Mouse (Mus musculus): ENCODE data around the gene Cpne9.

Cpne9 gene

DNA sequence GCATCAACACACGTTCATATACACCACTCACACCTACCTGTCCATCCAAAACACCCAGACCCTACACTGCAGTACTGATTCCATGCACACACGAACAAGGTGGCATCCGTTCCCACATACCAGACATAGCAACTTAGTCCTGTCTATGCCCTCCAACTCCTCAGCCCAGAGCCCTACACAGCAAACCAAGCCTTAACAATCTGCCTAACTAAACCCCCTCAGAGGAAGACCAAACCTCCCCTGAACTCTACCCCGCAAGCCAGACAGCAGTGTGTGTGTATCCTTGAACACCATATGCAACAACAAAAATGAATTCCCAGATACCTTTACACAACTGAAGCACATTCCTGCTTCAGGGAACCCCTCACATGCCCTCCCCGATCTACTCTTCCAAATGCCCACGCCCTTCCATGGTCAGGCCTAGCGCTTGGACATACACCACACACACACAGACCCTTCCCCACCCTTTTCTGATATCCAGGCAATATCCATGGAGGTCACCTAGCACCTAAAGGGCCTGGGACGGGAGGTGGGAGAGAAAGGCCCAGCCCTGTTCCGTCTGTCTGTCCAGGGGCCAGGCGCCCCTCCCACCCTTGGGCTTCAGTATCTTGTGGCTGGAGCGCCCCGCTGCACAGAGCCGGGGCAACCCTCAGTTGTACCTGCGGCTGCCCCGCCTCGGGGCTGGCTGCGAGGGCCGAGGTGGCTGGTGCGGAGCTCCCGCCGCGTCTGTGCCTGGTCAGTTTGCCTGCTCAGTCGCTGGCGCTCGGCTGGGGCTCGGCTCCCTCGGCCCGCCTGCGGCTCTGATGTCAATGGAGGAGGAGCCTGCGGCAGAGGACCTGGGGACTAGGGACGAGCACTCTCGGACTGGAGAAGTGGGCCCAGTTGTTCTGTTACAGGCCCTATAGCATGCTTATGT, 61.3 kb downstream of the Cpne9 start, which contains the start of gene Camk1:
Gene Camk1, minus strand, starts transcription at position 808 of the 916 bp plus-strand sequence.
- DNase-seq: peak in 1 of 2 experiments; percentile 28

DNA sequence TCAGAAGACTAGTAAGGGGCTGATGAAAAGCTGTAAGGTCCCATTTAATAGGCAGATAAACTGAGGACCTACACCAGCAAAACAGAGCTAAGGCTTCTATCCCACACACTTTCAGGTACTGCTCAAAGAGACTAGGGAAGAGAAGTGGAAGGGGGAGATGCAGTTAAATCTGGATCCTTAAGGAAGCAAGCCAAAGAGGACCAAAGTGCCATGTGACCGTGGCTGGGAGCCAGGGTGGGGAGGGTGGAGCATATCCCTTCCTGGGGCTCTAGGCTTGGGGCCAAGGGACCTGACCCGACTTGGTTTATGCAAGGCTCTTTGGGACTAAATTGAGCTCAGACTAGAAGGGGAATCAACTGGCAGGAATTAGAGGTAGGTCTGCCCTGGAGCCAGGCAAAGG, 62.2 kb downstream of the Cpne9 start:
- DNase-seq: no peak

DNA sequence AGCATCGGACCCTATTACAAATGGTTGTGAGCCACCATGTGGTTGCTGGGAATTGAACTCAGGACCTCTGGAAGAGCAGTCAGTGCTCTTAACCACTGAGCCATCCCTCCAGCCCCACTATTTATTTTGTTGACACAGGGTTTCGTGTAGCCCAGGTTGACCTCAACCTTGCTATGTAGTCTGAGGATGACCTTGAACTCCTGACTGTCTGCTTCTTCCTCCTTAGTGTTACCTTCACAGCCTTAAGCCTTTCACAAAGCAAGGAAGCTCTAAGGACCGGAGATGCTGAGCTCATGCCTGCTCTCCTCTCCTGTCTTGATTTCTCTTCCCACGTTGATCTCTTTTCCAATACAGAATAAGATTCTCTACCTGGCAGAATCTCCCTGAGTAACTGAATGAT, 64.8 kb downstream of the Cpne9 start:
- DNase-seq: no peak

DNA sequence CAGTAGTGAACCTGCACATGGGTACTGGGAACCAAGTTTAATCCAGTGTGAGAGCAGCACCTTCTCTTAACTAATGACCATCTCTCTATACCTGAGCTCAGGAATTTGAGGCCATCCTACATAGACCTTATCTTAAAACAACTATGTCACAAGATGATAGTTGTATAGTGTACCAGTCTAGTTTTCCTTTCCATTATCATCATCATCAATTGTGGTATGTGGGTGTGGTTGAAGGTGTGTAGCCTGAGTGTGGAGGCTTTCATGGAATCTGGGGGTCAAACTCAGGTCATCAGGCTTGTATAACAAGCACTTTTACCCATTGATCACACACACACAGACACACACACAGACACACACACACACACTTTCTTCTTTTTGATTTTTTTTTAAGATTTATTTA, 68.4 kb downstream of the Cpne9 start:
- DNase-seq: no peak

DNA sequence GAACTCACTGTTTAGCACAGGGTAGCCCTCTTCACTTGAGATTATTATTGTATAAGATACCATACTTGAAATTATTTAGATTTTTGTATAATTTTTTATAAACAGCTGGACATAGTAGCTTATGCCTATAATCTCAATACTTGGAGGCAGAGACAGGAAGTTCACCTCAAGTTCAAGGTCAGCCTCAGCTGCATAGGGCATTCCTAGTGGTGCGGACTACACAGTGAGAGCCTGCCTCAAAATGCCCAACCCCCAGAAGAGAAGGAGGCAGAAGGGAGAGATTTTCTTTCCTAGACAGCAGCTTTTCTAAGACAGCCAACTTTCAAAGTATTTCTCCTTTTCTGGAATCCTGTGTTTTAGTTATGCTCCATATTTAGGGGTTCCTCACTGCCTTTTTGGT, 69.1 kb downstream of the Cpne9 start:
- DNase-seq: no peak

DNA sequence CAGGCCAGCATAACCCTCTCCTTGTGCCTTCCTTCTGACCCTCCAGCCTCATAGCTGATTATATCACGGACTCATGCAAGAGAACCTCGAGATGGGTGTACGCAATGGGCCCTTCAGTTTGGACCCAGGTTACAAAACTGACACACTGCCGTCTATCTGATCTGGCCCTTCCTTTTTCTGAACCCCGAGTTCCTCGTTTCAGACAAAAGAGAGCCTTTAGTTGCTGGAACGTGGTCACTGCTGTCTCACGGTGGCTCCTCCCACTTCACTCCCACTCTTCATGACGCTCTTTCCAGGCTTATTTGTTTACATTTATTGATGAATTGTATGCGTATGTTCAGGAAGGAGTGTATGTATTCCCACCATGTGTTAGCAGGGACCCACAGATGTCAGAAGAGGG, 69.5 kb downstream of the Cpne9 start:
- no peak for DNase-seq

DNA sequence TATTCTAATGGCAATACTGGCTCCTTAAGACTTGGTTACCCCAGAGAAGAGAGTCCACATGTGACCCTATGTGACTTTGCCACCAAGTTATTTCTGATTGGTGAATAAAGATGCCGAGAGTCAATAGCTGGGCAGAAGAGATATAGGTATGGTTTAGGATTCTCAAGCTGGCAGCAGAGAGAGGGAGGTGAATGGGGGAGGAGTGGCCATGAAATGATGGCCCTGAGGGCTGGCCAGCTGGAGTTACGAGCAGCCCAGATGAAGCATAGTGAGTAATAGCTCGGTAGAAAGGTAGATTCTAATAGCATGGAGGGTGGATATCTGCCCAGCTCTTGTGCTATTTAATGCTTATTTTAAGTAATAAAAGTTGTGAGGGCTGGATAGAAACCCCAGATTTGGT, 70.7 kb downstream of the Cpne9 start:
- no peak for DNase-seq

DNA sequence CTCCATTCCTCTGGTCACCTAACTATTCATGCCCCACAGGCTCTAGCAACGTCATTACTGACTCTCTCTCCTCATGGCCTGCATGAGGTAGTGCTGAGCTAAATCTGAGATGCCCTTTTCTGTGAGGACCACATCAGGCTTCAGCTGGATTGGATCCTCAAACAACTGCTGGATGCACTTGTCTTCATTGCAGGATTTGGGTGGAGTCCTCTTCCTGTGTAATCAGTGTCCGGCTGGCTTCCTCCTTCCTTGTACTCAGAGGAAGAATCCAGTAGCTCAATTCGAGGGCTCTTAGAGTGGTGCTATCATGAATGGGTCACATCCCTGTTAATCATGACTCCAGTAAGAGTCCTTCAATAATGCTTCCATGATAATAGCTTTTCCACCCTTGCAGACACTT, 71.6 kb downstream of the Cpne9 start:
- DNase-seq: no peak
